Mouse (Mus musculus): ENCODE data around the gene Lrch3.
"Not testable (repeated sequence)": the region's sequence is repeated elsewhere in the genome, so short reads cannot be mapped to it uniquely, and the experiment has no call there.

Lrch3 gene

DNA sequence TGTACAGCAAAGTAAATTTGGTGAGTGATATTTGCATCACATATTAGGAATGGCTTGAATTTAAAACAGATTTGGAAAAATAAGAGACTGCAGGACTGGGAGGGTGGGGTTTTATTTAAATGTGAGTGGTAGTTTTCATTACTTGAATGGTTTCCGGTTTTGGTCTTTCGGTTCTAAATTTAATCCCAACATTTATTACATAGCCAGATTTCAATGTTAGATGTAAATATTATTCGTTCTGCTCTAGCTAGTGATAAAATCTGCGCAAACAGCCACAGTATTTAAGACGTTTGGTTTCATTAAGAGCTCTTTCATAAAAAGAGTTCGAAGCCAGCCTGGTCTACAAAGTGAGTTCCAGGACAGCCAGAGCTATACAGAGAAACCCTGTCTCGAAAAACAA lies 688 bp upstream of the Lrch3 start:
- no peak for DNase-seq (ENCODE audit: low spot score)

DNA sequence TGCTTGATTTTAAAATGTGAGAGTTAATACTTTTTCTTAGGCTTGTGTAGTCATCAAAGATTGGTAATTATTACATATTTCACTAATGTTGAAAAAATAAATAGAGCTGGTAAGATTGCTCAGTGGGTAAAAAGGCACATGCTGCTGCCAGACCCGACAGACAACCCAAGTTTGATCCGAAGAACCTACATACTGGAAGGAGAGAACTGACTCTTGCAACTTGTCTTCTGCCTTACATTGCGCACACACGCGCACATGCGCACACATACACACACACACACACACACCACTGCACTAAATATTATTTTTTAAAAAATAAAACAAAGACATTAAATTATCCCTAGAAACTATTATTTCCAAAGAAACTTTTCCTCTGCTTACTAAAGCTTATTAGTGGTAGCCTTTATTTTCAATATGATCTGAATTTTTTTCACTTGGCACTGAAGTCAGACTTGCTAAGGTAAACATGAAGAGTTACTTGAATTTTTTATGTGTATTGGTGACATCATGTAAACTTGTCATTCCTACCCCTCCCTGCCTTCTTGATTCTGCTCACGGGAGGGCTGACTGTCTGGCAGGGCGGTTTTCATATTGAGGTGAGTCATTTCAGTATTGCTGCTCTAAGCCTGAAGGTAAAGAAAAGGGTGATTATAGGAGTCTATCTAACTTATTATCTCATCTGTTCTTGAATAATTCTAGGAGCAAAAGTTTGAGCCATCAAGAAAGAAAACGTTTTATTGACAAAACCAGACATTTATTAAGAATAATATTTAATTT lies 1.6 kb downstream of the Lrch3 start:
- no peak for DNase-seq (ENCODE audit: low spot score)

DNA sequence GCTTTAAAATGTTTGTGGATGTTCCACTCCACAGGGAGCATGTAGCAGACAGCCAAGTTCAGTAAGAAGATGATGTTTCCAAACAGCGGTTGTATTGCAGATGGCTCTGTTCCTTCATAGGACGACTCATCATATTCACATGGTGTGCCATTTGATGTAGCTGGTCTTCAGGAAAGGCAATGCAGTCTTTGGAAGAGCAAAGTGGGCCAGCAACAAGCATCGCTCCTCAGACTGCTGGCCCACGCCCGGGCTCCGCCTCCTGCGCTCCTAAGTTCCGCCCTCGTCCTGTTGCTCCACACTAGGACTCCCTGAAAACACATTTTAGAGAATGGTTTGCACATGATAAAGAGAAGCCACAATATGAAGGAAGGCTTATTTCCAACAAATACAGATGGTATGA lies 12.7 kb downstream of the Lrch3 start:
- not testable (repeated sequence) for DNase-seq (ENCODE audit: low spot score)

DNA sequence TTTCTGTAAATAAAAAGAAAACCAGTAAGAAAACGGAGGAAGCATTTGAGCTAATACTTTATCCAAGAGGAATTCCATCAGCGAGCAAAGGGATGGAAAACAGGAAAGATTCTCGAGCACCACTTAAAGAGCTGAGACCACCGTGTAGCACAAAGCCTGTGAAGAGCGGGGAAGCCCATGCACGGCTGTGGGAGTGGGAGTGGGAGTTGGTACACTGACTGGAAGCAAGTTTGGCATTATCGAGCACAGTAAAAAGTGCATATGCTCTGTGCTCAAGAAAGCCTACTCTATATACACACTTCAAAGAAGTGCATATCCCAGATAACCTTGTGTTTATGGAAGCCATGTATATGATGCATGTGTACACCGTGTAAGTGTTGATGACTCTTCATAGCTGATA lies 13.1 kb downstream of the Lrch3 start:
- DNase-seq (ENCODE audit: low spot score) = no peak

DNA sequence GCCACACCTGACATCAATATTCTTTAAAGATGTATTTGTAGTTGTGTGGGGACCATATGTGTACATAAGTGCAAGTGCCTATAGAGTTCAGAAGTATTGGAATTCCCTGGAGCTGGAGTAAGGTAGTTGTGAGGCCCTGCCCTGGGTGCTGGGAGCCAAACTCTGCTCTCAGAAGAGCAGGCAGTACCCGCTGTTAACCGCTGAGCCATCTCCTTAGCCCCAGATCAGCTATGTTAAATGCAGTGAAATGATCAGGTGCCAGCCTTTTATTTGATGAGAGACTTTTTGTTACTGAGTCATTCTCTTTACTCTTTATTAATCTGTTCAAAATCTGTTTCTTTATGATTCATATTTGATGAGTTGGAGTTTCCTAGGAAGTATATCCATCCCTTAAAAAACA lies 16.0 kb downstream of the Lrch3 start:
- DNase-seq (ENCODE audit: low spot score) = no peak

DNA sequence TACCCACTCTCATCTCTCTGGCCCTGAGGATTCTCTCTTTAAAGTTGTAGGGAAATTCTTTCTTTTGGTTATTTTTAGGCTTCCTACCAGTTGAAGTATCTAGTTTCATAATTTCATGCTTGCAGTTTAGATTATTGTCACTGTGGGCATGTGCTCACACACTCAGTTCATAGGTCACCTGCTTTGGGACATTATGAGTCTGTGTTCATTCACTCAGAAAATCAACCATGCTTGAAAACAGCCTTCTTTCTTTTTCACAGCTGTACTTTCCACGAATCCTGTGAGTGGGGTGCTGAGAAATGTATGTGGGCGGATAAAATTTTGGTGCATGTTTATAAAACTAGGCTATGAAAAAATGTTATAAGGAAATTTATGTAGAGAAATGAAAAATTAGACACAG lies 20.6 kb downstream of the Lrch3 start:
- no peak for DNase-seq (ENCODE audit: low spot score)

DNA sequence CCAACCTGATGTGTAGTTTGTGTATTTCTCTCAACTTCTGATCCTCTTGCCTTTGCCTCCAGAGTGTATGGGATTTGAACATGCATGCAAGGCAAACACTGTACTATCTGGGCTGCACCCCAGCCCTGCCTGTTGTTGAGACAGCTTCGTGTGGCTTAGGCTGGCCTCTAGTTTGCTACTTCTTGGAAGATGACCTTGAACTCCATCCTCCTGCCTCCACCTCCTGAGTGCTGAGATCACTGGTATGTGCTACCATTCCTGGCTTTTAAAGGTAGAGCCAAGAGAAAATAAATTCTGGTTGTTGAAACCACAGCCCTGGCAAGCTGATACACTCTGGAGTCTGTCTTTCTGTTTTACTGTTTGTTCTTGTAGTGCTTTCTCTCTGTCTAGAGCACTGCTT lies 21.2 kb downstream of the Lrch3 start:
- no peak for DNase-seq (ENCODE audit: low spot score)

DNA sequence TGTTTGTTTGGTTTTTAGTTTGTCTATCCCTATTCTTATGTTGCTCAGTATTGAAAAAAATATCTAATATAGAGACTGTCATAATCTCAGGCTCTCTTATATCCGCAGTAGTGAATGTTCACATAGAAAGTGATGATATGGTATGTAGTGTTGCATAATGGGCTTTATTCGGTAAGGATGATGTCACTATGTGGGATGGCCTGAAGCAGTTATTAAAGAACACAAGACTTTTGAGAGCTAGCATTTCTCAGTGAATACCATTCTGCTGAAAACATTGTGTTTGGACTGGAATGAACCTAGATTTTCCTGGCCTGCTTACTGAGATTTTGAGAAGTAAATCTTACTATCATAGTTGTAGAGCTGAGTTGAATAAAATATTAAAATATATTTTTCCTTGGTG lies 23.5 kb downstream of the Lrch3 start:
- no peak for DNase-seq (ENCODE audit: low spot score)

DNA sequence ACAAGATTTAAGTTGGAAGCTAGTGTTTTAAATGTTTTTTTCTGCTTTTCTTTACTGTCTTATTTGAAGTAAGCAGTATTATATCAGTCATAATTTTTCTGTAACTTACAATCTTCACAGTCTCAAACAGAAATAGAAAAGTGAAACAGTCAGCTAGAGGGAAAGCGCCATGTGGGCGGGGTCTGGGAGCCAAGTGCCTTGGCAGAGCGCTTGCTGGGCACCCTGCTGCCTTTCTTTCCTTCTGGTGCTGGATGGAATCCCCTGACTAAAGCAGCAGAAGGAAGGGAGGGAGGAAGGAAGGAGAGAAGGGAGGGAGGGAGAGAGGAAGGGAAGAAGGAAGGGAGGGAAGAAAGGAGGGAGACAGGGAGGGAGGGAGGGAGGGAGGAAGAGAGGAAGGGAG lies 25.4 kb downstream of the Lrch3 start:
- not testable (repeated sequence) for DNase-seq (ENCODE audit: low spot score)

DNA sequence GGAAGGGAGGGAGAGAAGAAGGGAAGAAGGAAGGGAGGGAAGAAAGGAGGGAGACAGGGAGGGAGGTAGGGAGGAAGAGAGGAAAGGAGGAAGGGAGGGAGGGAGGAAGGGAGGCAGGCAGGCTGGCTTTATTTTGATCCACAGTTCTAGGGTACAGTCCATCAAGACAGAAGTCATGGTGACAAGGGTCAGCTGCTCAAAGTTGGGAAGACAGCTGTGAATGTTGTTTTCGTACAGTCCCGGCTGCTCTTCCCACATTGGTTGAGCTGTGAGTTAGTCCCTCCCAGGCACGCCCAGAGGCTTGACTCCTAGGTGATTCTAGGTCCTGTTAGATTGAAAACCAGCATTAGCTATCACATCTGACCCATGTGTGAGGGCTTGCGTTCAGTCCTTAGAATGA lies 25.8 kb downstream of the Lrch3 start:
- DNase-seq (ENCODE audit: low spot score) = not testable (repeated sequence)

DNA sequence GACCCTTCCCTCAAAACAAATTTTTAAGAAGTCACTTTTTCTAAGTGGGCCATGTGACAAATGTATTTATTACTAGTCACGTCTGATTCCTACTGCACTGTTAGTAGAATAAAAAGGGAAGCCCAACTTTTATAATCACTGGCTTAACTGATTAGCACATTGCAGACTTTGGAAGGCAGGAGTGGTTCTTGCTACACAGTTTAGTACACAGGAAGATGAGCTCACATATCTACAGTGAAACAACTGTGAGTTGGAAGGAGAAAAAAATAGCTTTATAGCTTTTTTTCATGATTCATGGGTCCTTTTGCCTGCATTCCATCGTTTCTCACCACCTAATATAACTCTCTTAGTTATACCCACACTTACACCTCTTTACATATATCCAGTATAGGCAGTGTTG lies 27.3 kb downstream of the Lrch3 start:
- not testable (repeated sequence) for DNase-seq (ENCODE audit: low spot score)

DNA sequence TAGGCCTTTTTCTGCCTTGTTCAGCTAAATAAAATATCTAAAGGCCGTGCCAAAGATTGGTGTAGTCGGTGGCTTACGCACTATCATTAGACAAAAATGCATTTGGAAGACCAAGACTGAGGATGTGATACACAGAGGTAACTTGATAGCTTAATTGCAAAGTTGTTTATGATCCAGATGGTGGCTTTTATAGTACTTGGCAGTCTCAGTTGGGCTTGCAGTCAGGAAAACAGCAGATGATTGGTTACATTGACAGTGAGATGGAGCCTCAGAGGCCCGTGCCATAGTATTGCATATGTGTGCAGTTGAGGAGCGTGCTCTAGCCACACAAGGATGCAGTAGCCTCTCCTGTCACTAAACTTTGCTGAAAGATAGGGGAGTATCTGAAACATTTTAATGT lies 28.8 kb downstream of the Lrch3 start:
- DNase-seq (ENCODE audit: low spot score) = no peak

DNA sequence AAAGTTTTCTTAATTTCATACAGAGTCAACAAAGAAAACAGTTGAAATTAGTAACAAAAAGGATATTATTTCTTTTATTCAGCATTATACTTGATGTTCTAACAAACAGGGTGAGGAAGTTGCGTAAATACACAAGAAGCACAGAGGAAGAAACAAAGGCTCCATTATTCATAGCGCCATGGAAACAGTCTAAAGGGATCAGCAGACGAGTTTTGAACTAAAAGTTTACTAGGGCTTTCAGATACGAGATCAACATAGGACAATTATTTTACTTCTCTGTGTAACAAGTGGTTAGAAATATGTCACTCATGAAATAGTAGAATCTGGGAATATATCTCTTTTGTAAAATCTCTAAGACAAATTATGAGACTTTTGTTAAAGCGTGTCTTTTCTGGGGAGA lies 31.5 kb downstream of the Lrch3 start:
- DNase-seq (ENCODE audit: low spot score) = no peak

DNA sequence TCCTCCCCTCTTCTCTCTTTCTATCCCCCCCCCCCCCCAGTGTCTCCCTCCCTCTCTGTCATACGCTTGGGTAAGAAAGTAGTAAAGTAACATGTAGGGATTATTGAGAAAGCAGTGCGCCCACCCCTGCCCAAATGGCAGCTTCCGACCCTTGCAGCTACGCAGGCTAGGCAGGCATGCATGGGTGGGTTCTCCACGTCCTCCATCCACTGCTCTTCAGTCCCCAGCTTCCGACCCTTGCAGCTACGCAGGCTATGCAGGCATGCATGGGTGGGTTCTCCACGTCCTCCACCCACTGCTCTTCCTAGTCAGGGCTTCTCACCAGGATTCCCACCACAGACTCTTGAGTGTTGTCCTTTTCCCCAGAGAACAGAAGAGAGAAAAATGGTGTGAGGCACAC lies 34.1 kb downstream of the Lrch3 start:
- no peak for DNase-seq (ENCODE audit: low spot score)

DNA sequence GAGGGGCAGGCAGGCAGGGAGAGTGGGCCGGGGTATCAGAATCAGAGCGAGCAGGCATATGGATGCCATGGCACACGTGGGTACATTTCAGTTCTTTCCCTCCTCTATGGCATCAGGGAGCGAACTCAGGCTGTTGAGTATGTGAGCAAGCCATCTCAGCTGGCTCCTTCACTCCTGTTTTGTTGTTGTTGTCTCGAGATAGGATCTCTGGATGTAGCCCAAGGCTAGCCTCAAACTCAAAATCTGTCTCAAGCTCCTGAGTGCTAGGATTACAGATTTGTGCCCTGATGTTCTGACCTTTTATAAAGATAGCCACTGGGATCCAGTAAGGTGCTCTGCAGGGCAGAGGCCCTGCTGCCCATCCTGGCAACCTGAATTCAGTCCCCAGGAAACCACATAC lies 34.8 kb downstream of the Lrch3 start:
- DNase-seq (ENCODE audit: low spot score) = no peak

DNA sequence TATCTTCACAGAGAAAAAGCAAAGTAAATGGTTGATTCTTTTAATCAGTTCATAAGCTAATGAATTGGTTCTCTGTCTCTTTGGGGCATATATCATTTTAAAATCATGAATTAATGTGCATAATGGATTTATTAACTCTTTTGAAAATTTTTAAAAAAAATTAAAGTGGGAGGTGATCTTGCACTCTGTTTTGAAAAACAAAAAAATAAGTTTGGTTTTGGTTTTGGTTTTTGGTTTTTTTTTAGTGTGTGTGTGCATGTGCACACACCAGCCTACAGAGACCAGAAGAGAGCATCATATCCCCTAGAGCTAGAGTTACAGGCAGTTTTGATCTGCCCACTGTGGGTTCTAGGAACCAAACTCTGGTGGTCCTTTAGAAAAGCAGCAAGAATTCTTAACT lies 35.4 kb downstream of the Lrch3 start:
- no peak for DNase-seq (ENCODE audit: low spot score)

DNA sequence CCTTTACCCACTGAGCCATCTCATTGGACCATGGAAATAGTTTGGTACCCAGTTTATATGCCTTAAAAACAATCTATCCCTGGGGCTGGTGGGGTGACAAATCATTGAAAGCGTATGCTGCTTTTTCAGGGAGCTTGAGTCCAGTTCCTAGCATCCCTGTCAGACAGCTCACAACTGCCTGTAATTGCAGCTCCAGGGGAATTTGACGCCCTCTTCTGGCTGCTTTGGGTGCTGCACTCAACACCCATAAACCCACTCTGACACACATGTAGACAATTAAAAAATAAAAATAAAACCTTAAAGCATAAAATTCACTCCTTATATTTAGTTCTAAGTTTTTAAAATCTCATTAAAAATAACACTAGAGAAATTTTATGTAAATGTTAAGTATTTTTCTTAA lies 37.2 kb downstream of the Lrch3 start:
- no peak for DNase-seq (ENCODE audit: low spot score)

DNA sequence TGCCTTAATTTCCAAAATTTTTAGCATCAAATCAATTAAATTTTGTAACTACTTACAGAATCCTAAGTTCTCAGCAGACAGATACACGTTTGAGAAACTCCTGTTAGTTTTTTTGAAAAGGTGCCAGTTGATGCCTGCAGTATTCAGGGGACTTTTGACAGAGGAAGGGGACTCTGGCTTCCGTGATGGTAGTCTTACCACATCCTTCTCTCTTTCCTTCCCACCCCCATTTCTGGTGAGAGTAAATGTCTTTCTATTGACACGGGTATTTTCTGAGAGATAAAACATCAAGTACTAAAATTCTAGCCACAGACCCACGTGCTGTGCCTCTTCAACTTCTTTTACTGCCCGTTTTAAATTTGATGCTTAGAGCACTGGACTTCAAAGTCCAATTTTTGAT lies 39.9 kb downstream of the Lrch3 start:
- DNase-seq (ENCODE audit: low spot score) = no peak

DNA sequence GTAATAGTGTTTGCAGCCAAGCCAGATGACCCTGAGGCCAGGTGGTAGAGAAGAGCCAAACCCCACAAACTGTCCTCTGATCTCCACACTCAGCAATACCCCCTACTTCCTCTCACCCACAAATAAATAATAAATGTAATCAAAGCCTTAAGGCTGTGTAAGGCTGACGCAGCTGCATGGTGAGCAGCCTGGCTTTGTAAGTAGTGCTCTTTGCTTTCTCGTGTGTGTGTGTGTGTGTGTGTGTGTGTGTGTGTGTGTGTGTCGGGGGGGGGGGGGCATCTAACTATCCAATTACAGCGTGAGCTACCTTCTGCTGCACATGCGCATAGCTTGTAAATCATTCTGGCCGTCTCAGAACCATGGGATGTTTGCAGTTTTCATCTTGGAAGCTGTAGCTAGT lies 40.4 kb downstream of the Lrch3 start:
- DNase-seq (ENCODE audit: low spot score) = no peak

DNA sequence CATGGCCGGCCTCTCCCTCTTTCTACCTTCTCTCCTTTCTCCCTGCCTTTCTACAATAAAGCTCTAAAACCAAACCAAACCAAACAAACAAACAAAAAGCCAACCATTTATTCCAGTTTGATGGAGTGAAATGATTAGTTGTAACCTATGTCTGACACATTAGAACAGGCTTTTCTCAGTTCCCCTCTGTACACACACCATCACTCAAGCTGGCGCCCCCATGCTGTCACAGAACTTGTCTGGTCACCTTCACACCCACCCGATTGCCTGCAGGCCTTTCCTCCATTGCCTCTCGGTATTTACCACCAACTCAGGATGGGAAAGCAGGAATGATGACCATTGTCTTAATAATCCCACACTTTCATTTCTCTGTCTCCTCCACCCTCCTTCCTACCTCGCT lies 43.0 kb downstream of the Lrch3 start:
- DNase-seq (ENCODE audit: low spot score) = no peak

DNA sequence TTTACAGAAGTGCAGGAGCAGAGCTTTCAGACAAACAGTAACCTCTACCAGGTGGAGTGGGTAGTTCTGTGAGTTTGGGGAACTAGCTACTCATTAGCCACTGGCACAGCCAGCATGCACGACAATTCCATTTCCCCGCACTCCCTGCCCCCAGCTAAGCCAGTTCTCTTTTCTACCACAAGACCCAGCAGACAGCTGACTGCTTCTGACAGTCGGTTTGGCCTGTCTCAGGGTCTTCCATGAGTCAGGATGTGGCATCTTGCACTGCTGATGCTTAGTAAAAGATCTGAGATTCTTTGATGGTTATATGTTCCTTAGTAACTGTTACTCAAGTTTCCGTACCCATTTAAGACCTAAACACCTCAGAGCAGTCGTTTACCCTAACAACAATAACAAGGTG lies 58.6 kb downstream of the Lrch3 start:
- no peak for DNase-seq (ENCODE audit: low spot score)

DNA sequence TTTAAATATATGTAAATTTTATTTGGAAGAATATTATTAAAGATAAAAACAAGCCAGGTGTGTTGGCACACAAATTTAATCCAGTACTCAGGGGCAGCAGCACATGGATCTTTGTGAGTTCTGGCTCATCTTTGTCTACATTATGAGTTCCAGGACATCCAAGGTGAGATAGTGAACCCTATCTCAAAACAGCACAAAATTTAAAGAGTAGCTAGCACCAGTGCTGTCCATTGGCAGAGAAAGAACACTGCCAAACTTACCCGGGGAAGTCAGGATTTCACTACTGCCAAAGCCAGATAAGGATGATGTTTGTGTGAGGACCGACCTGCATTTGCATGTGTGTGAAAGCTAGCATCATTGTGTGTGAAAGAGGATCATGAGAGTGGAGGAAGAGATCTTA lies 59.1 kb downstream of the Lrch3 start:
- DNase-seq (ENCODE audit: low spot score) = no peak

DNA sequence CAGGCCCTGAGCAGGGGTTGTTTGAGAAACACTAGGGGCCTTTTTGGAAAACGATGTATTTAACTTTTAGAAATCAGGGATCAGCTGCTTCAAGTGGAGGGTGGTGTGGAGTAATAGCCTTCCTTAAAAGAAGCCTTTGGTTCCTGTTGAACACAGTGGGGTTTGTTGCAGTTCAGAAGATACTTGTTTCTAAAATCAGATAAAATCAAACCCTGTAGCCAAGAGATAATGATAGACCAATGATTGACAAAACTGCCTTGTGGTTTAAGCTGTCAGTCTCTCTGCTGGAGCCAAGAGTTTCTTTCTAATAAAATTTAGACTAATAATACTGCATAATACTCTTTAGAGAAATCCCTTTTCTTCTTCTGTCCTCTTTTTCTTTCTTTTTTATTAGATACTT lies 66.3 kb downstream of the Lrch3 start:
- DNase-seq (ENCODE audit: low spot score) = no peak

DNA sequence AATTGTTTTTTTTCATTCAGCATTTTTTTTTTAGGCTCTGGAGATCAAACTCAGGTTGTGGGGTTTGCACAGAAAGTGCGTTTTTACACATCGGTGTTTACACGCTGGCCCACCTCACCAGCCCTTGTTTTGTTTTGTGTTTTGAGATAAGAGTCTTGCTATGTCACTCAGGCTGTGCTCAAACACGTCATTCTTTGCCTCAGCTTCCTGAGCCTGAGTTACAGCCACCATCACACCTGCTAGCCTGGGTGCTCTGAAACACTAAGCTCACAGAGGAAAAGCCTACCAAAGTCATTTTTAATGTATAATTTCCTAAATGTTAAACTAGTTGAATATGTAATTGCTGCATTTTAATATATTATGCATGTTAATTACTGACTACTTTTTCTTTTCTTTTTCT lies 67.5 kb downstream of the Lrch3 start:
- DNase-seq (ENCODE audit: low spot score) = no peak

DNA sequence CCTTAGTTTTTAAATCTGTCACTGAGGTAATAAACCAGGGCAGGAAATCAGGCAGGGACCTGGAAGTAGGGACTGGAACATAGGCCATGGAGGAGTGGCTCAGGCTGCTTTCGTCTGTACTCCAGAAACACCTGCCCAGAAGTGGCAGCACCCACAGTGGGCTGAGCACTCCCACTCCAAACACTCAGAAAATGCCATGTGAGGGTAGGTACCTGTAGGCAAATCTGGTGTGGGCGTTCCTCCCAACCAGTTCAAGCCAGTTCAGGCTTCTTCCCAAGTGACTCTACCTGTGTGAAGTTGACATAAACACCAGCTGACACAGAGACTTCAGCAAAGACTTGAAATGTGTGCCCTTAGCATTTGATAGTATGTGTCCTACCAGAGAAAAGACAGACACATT lies 70.7 kb downstream of the Lrch3 start:
- DNase-seq (ENCODE audit: low spot score) = no peak

Data from spleen, adult 12 weeks (tissue).